Mouse (Mus musculus) thymus, adult 18-20 months (tissue): ENCODE results near the gene Lrch1.

Experiments
- DNase-seq, 2 experiments: peaks; one replicate each; pipeline ENCODE4 v3.0.0; 2022; ENCODE audit warnings: mixed read lengths in 2 of 2

Gene Lrch1

GRCm38 (mm10) chr14:74884024-74884680 lies 63.5 kb downstream of the Lrch1 start:
- no peak for DNase-seq

DNA sequence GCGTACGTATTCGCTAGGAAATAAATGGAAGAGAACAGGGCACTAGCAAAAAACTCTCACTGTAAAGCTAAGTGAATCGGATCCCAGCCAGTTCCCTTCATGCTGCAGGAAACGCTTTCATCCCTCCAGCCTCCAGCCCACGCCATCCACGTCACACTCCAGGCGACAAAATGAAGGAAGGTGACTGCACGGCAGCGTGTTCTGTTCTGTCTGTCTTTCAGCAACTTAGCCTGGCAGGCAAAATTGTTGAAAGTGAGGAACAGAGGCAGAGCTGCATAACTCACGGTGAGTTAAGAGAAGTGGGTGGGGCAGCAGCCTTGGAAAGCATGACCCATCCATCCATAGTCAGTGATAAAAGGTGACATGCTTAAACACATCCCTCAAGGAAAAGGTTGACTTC lies 64.5 kb downstream of the Lrch1 start:
- no peak for DNase-seq

- DNase-seq = no peak
Measured at GRCm38 (mm10) chr14:74882754-74883153, 64.9 kb downstream of the Lrch1 start.

GRCm38 (mm10) chr14:74880868-74881267 lies 66.8 kb downstream of the Lrch1 start:
- DNase-seq = no peak

DNA sequence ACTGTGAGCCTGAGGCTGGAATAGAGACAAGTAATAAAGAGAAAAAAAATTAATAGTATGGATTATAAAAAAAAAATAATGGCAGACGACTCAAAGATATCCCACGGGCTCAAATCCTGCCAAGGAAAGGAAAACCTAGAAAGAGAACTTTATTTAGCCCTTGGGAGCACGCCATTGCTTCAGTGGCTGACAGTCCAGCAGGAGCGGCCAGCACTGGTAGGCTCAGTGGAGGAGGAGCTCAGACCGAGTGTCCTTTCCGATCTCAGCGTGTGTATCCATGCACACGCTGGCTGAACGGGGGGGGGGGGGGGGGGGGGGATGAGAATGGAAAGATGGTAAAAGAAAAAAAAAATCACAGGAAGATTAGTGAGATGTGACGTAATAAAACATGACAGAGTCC lies 68.2 kb downstream of the Lrch1 start:
- DNase-seq = no peak

- DNase-seq = no peak
Measured at GRCm38 (mm10) chr14:74877287-74877686, 70.4 kb downstream of the Lrch1 start.

GRCm38 (mm10) chr14:74871220-74871619 lies 76.5 kb downstream of the Lrch1 start:
- DNase-seq = no peak

DNA sequence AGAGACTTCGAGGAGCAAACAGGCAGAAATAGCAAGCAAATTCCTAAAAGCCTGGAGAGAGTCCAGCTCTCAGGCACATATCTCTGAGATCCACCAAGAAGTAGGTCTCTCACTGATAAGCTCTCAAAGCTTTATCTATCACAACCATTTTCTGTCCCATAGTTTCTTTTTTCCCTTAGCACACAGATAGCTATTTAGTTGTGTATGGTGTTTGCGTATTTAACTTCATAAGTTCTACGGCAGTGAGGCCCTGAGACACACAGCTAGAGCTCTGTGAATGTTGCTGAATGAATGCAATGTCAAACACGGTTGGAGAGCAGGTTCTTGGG lies 78.8 kb downstream of the Lrch1 start:
- DNase-seq = no peak

- no peak for DNase-seq
Measured at GRCm38 (mm10) chr14:74868188-74868901, 79.3 kb downstream of the Lrch1 start.

- no peak for DNase-seq
Measured at GRCm38 (mm10) chr14:74867076-74868042, 80.3 kb downstream of the Lrch1 start.

GRCm38 (mm10) chr14:74865738-74866137 lies 81.9 kb downstream of the Lrch1 start:
- no peak for DNase-seq

- no peak for DNase-seq
Measured at GRCm38 (mm10) chr14:74864805-74865483, 82.7 kb downstream of the Lrch1 start.

- DNase-seq = no peak
Measured at GRCm38 (mm10) chr14:74861456-74861855, 86.2 kb downstream of the Lrch1 start.

DNA sequence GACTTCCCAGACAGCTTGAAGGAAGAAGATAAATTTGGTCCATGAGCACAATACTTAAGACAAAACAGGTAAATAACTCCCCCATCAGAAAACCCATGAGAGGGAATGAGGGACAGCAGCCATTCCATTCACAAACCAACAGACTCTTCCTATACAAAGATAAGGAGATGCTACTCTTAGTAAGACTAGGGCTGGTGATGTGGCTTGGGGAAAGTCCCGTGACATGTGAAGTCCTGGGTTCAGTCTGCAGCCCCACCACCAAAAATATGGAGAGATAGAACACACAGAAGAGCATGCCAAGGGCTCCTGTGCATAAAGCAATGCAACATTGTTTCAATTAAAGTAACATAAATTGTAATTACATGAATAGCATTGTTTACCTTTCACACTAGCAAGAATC lies 88.5 kb downstream of the Lrch1 start:
- no peak for DNase-seq

DNA sequence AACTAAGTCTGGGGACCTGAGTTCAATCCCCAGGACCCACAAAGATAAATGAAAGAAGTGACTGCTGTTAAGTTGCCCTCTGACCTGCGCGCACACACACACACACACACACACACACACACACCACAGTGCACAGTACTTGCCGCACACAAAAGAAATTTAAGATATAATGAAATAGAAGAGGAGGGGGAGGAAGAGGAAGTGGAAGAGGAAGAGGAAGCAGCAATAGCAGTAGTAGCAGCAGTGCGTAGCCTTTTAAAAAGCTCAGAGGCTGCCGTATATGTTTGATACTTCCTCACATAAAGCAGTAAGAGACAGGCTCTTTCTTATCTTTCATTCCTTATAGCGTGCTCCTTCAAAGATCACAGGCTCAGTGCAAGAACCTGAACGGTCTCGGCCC lies 92.2 kb downstream of the Lrch1 start:
- no peak for DNase-seq

DNA sequence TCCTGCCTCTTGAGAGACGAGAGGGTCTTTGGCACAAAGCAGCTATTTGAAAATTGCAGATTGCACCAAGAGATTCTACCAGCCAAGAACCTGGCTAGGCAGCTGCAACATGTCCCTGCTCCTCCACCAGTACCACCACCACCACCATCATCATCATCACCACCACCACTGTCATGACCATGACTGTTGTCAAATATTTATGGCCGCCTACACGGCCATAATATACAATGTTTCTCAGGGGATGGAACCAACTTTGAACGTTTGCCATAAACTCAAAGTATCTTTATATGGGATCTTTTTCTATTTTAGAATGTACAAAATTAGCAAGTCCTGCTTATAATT lies 93.9 kb downstream of the Lrch1 start:
- DNase-seq = no peak

- no peak for DNase-seq
Measured at GRCm38 (mm10) chr14:74852965-74853758, 94.5 kb downstream of the Lrch1 start.

- DNase-seq = no peak
Measured at GRCm38 (mm10) chr14:74851866-74852265, 95.8 kb downstream of the Lrch1 start.

DNA sequence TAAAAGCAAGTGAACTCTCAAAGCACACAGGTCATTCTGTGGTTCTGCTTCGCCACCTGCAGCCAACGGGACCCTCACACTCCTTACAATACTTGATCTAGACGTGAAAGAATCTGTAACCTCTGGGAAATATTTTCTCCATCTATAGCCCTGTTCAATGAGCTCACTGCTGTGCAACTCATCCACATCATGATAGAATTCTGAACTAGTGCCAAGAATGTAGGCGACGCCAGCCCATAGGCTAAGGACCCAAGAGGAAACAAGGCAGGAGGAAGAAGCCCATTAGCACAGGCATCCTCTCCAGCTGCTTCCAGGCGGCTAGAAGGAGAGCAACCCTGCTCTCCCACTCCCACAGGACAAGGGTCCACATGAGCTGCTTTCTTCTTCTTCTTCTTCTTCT lies 98.7 kb downstream of the Lrch1 start:
- DNase-seq = no peak

- DNase-seq = no peak
Measured at GRCm38 (mm10) chr14:74848224-74848623, 99.5 kb downstream of the Lrch1 start.

DNA sequence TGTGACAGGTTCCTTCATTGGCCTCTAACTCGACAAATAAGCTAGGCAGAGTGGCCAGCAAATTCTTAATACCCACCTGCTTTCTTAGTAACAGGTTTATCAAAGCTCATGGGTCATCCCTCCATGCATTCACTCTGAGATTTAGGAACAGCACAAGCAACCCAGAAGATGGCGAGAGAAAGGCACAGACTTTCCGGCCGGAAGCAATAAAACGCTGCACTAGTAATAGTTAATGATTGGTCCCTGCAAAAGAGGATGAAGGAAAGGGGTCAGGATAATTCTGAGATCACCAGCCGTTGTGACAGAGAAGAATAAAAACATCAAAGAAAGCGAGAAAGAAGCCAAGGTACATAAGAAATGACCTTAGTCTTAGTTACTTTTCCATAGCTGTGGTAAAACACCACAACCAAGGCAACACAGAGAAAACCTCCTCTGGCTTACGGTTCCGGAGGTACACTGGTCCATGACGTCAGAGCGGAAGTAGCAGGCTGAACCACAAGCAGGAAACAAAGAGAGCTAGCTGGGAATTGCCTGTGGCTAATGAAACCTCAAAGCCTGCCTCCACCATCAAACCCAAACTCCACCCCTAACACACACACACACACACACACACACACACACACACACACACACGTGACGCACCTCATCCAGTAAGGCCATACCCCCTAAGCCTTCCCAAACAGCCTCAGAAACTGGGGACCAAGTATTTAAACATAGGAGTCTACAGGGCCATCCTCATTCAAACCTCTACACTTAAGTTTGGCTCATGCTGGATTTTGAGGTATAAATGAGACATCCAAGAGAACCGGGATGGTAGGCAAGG lies 100.2 kb downstream of the Lrch1 start:
- peak; percentile 59 to 79 for DNase-seq
